Mouse (Mus musculus) heart, adult 18-20 months (tissue): ENCODE results near the gene Mdm1. TPM values are rescaled to one million over a fixed set of nuclear protein-coding genes. Genes with fewer than 3 reads are reported as not detected.
A peak's percentile ranks its signal among the peaks of the same experiment; 100 is the strongest.
"Not testable (repeated sequence)": the region's sequence is repeated elsewhere in the genome, so short reads cannot be mapped to it uniquely, and the experiment has no call there.

ENCODE experiments used
- DNase-seq, 2 experiments: peaks; one replicate each; pipeline ENCODE4 v3.0.0; 2021 to 2022; ENCODE audit warnings: mixed read lengths in 1 of 2
- total RNA-seq, 2 experiments: library from RNA; stranded (reverse); gene quantifications; 2 replicates each; pipeline ENCODE4 v1.2.3; 2021

Mdm1 gene
- total RNA-seq, 2 experiments from 2014 or later, result 4.3 to 5.2 TPM

- peak in 1 of 2 experiments; percentile 22 for DNase-seq
Measured at GRCm38 (mm10) chr10:118122441-118123162, 19.0 kb upstream of the Mdm1 start.

- DNase-seq, result no peak
Measured at GRCm38 (mm10) chr10:118125236-118125635, 16.4 kb upstream of the Mdm1 start.

- no peak for DNase-seq
Measured at GRCm38 (mm10) chr10:118125776-118126445, 15.7 kb upstream of the Mdm1 start.

GRCm38 (mm10) chr10:118129001-118129682 is 12.5 kb upstream of the Mdm1 start:
- DNase-seq, result no peak

- DNase-seq, result no peak
Measured at GRCm38 (mm10) chr10:118130016-118130415, 11.6 kb upstream of the Mdm1 start.

GRCm38 (mm10) chr10:118132993-118133392 is 8.6 kb upstream of the Mdm1 start:
- DNase-seq, result no peak

- DNase-seq, result no peak
Measured at GRCm38 (mm10) chr10:118138508-118138907, 3.1 kb upstream of the Mdm1 start.

GRCm38 (mm10) chr10:118139837-118140570 is 1.6 kb upstream of the Mdm1 start:
- DNase-seq, result no peak

- no peak for DNase-seq
Measured at GRCm38 (mm10) chr10:118141884-118142801, 532 bp downstream of the Mdm1 start.

GRCm38 (mm10) chr10:118149381-118149780 is 7.8 kb downstream of the Mdm1 start:
- DNase-seq, result no peak

- no peak for DNase-seq
Measured at GRCm38 (mm10) chr10:118150866-118151265, 9.3 kb downstream of the Mdm1 start.

- DNase-seq, result peak in 1 of 2 experiments; percentile 45
Measured at GRCm38 (mm10) chr10:118155932-118156331, 14.3 kb downstream of the Mdm1 start.

- no peak for DNase-seq
Measured at GRCm38 (mm10) chr10:118161131-118161530, 19.5 kb downstream of the Mdm1 start.

- DNase-seq, result no peak
Measured at GRCm38 (mm10) chr10:118169212-118169611, 27.6 kb downstream of the Mdm1 start.

GRCm38 (mm10) chr10:118172416-118172815 is 30.8 kb downstream of the Mdm1 start:
- no peak for DNase-seq

- DNase-seq, result no peak
Measured at GRCm38 (mm10) chr10:118172876-118173275, 31.3 kb downstream of the Mdm1 start.

- not testable (repeated sequence) for DNase-seq
Measured at GRCm38 (mm10) chr10:118175542-118175941, 33.9 kb downstream of the Mdm1 start.

- no peak for DNase-seq
Measured at GRCm38 (mm10) chr10:118178735-118179151, 37.1 kb downstream of the Mdm1 start.

GRCm38 (mm10) chr10:118179265-118179664 is 37.7 kb downstream of the Mdm1 start:
- no peak for DNase-seq

GRCm38 (mm10) chr10:118195150-118195549 is 53.5 kb downstream of the Mdm1 start:
- not testable (repeated sequence) for DNase-seq

GRCm38 (mm10) chr10:118204642-118205041 is 63.0 kb downstream of the Mdm1 start, which contains the start of gene Il22:
Gene Il22 (plus strand): TSS chr10:118204942.
- DNase-seq, result no peak
